12 mouse cellular contexts compared by ENCODE assay signal in genomic region chr6:31339948-31340250, GRCm38 (mm10). TPM values are rescaled to one million over a fixed set of nuclear protein-coding genes. Genes with fewer than 3 reads are reported as not detected.
DNase-seq lines count a peak whose midpoint lies in the region; ATAC-seq and TF ChIP-seq lines count a peak whose summit lies in the region.
"Had no signal": no experiment of that assay in that cellular context is flagged by ENCODE, and none has a peak within 500 bp of the region (broad histone marks: within the 10 kb centered on the region; RNA-seq: fewer than 3 reads in every experiment).

No protein-coding gene starts in this region.

- no peaks in the 10 kb centered on the region for H3K79me2 ChIP-seq in MEL (ENCODE audit: control insufficient read depth, insufficient read depth, low read length, poor library complexity)

- no peaks in the 10 kb centered on the region for H3K4me1 ChIP-seq in embryonic facial prominence, embryonic 14.5 days (ENCODE audit: control insufficient read depth, insufficient read depth, low read length)
- H3K4me1 ChIP-seq in embryonic facial prominence, embryonic 10.5 days: peaks cover 9% of the 10 kb centered on the region
- H3K4me1 ChIP-seq in hindbrain, embryonic 15.5 days (replicated peaks): peaks cover 12% of the 10 kb centered on the region
- no peaks in the 10 kb centered on the region for H3K4me1 ChIP-seq in hindbrain, embryonic 10.5 days (replicated peaks)
- no peaks in the 10 kb centered on the region for H3K4me1 ChIP-seq in MEL (ENCODE audit: control insufficient read depth in 1 of 2, insufficient read depth in 2 of 2, low read length in 2 of 2)
- 0 out of 2 replicates have a peak, but pooled peaks cover 7% of the 10 kb centered on the region for H3K4me1 ChIP-seq in intestine, embryonic 15.5 days (replicated peaks)
- H3K4me1 ChIP-seq: kidney, embryonic 15.5 days; liver, embryonic 12.5 days had no signal

- H3K9ac ChIP-seq in embryonic facial prominence, embryonic 14.5 days (ENCODE audit: low read depth, low read length): no peak overlapping the region
- H3K9ac ChIP-seq in hindbrain, embryonic 15.5 days: no peak overlapping the region
- H3K9ac ChIP-seq in MEL (ENCODE audit: control insufficient read depth, low read depth, low read length, poor library complexity, severe bottlenecking): no peak overlapping the region
- no peak overlapping the region for H3K9ac ChIP-seq in intestine, embryonic 15.5 days
- H3K9ac ChIP-seq: kidney, embryonic 15.5 days; liver, embryonic 12.5 days had no signal

- no peak overlapping the region for H3K4me3 ChIP-seq in embryonic facial prominence, embryonic 14.5 days (ENCODE audit: low read depth, low read length)
- H3K4me3 ChIP-seq in embryonic facial prominence, embryonic 10.5 days: no peak overlapping the region
- no peak overlapping the region for H3K4me3 ChIP-seq in hindbrain, embryonic 15.5 days
- no peak overlapping the region for H3K4me3 ChIP-seq in hindbrain, embryonic 10.5 days
- no peak overlapping the region for H3K4me3 ChIP-seq in MEL (ENCODE audit: control insufficient read depth in 1 of 2, insufficient read depth in 1 of 2, low read depth in 2 of 2, low read length in 2 of 2)
- H3K4me3 ChIP-seq in intestine, embryonic 15.5 days (replicated peaks): no peak overlapping the region
- H3K4me3 ChIP-seq: kidney, embryonic 15.5 days; liver, embryonic 12.5 days had no signal

- no peak overlapping the region for H3K4me2 ChIP-seq in embryonic facial prominence, embryonic 14.5 days (ENCODE audit: low read depth, low read length)
- H3K4me2 ChIP-seq in hindbrain, embryonic 15.5 days: no peak overlapping the region
- H3K4me2 ChIP-seq in intestine, embryonic 15.5 days (replicated peaks): no peak overlapping the region
- H3K4me2 ChIP-seq: kidney, embryonic 15.5 days; liver, embryonic 12.5 days had no signal

- no peak for TF ChIP-seq EP300 in MEL (IDR thresholded peaks at IDR 0.05; ENCODE audit: low read depth in 1 of 2, low read length in 2 of 2)

- no peak for TF ChIP-seq RAD21 in MEL (IDR thresholded peaks at IDR 0.05; ENCODE audit: low read depth, low read length)

- ATAC-seq in embryonic facial prominence, embryonic 14.5 days (ENCODE audit: low read depth): no peak
- no peak for ATAC-seq in hindbrain, embryonic 15.5 days (ENCODE audit: low FRiP score, low read depth)
- ATAC-seq in megakaryocyte progenitor cell, adult 5-6 weeks (replicated peaks; ENCODE audit: poor library complexity): no peak
- ATAC-seq in intestine, embryonic 15.5 days: no peak
- ATAC-seq: liver, embryonic 12.5 days had no signal

- H3K9me3 ChIP-seq in embryonic facial prominence, embryonic 14.5 days (ENCODE audit: control insufficient read depth, low read length): no peaks in the 10 kb centered on the region
- no peaks in the 10 kb centered on the region for H3K9me3 ChIP-seq in embryonic facial prominence, embryonic 10.5 days
- H3K9me3 ChIP-seq in hindbrain, embryonic 15.5 days: no peaks in the 10 kb centered on the region
- no peaks in the 10 kb centered on the region for H3K9me3 ChIP-seq in hindbrain, embryonic 10.5 days
- no peaks in the 10 kb centered on the region for H3K9me3 ChIP-seq in MEL (replicated peaks; ENCODE audit: insufficient read depth, low read length)
- H3K9me3 ChIP-seq in intestine, embryonic 15.5 days: no peaks in the 10 kb centered on the region
- H3K9me3 ChIP-seq: G1E; kidney, embryonic 15.5 days; liver, embryonic 12.5 days had no signal

- TF ChIP-seq CTCF in MEL (IDR thresholded peaks at IDR 0.05 in 2 of 3, conservative IDR thresholded peaks at IDR 0.05 in 1 of 3; ENCODE audit: control insufficient read depth in 1 of 3, insufficient read depth in 1 of 3, low read depth in 2 of 3, low read length in 3 of 3, poor library complexity in 1 of 3, severe bottlenecking in 1 of 3): no peak

- H3K36me3 ChIP-seq in embryonic facial prominence, embryonic 14.5 days (ENCODE audit: control insufficient read depth, insufficient read depth, low read length): no peaks in the 10 kb centered on the region
- no peaks in the 10 kb centered on the region for H3K36me3 ChIP-seq in embryonic facial prominence, embryonic 10.5 days (replicated peaks)
- H3K36me3 ChIP-seq in hindbrain, embryonic 15.5 days: no peaks in the 10 kb centered on the region
- no peaks in the 10 kb centered on the region for H3K36me3 ChIP-seq in hindbrain, embryonic 10.5 days
- no peaks in the 10 kb centered on the region; a peak in 1 of 4 replicates for H3K36me3 ChIP-seq in MEL (ENCODE audit: control insufficient read depth in 1 of 2, insufficient read depth in 2 of 2, low read length in 2 of 2)
- no peaks in the 10 kb centered on the region for H3K36me3 ChIP-seq in intestine, embryonic 15.5 days
- H3K36me3 ChIP-seq: G1E; kidney, embryonic 15.5 days; liver, embryonic 12.5 days had no signal

- no peaks in the 10 kb centered on the region for H3K27me3 ChIP-seq in embryonic facial prominence, embryonic 14.5 days (replicated peaks; ENCODE audit: control insufficient read depth, insufficient read depth, low read length)
- H3K27me3 ChIP-seq in embryonic facial prominence, embryonic 10.5 days (replicated peaks; ENCODE audit: low read depth, poor library complexity, severe bottlenecking): no peaks in the 10 kb centered on the region
- H3K27me3 ChIP-seq in hindbrain, embryonic 15.5 days: no peaks in the 10 kb centered on the region
- no peaks in the 10 kb centered on the region for H3K27me3 ChIP-seq in hindbrain, embryonic 10.5 days (ENCODE audit: insufficient read depth, poor library complexity, severe bottlenecking)
- H3K27me3 ChIP-seq in MEL (ENCODE audit: control insufficient read depth in 1 of 2, insufficient read depth in 2 of 2, low read length in 2 of 2): no peaks in the 10 kb centered on the region; a peak in 1 of 4 replicates
- no peaks in the 10 kb centered on the region for H3K27me3 ChIP-seq in intestine, embryonic 15.5 days (replicated peaks)
- H3K27me3 ChIP-seq: kidney, embryonic 15.5 days had no signal

- DNase-seq in embryonic facial prominence, embryonic 14.5 days (ENCODE audit: low spot score): peak; percentile 41
- no peak for DNase-seq in embryonic facial prominence, embryonic 10.5 days (ENCODE audit: low spot score)
- DNase-seq in hindbrain, embryonic 10.5 days (ENCODE audit: low spot score): no peak
- peak; percentile 26 for DNase-seq in MEL (ENCODE audit: low read depth, low spot score)
- peak; percentile 30 for DNase-seq in layer of hippocampus, adult 9-11 months
- DNase-seq: adrenal gland, adult 2 months had no signal

- no peak for TF ChIP-seq POLR2A in MEL (IDR thresholded peaks at IDR 0.05; ENCODE audit: control insufficient read depth in 1 of 2, insufficient read depth in 1 of 2, low read depth in 1 of 2, low read length in 2 of 2, poor library complexity in 1 of 2)

- 19% methylated on average over 1 of the region's 1 CpGs for WGBS in embryonic facial prominence, embryonic 14.5 days
- WGBS in embryonic facial prominence, embryonic 10.5 days: 58% methylated on average over 1 of the region's 1 CpGs
- WGBS in hindbrain, embryonic 15.5 days: 39% methylated on average over 1 of the region's 1 CpGs
- WGBS in hindbrain, embryonic 10.5 days: 49% methylated on average over 1 of the region's 1 CpGs
- WGBS in intestine, embryonic 15.5 days: 13% methylated on average over 1 of the region's 1 CpGs

- no peak overlapping the region for H3K27ac ChIP-seq in embryonic facial prominence, embryonic 14.5 days (replicated peaks; ENCODE audit: low read depth, low read length)
- H3K27ac ChIP-seq in embryonic facial prominence, embryonic 10.5 days (replicated peaks): no peak overlapping the region
- H3K27ac ChIP-seq in hindbrain, embryonic 15.5 days (replicated peaks): peak overlapping the region; percentile 68
- H3K27ac ChIP-seq in hindbrain, embryonic 10.5 days: no peak overlapping the region
- no peak overlapping the region for H3K27ac ChIP-seq in MEL (ENCODE audit: control insufficient read depth, low read depth, low read length)
- no peak overlapping the region for H3K27ac ChIP-seq in intestine, embryonic 15.5 days
- H3K27ac ChIP-seq: kidney, embryonic 15.5 days; liver, embryonic 12.5 days had no signal

TF ChIP-seq in MEL, 35 proteins besides CTCF, POLR2A, EP300 and RAD21 (continues in another document):
- TF ChIP-seq POLR2AphosphoS2 (IDR thresholded peaks at IDR 0.05; ENCODE audit: low read length) (no peak), ZC3H11A (IDR thresholded peaks at IDR 0.05; ENCODE audit: low read depth, low read length) (no peak), BHLHE40 (IDR thresholded peaks at IDR 0.05; ENCODE audit: borderline replicate concordance, low read depth, low read length) (no peak), MAX (IDR thresholded peaks at IDR 0.05; ENCODE audit: low read length) (peak; percentile 18; the same call in 1 of the 2 replicates), MXI1 (IDR thresholded peaks at IDR 0.05; ENCODE audit: low read depth, low read length) (no peak), SIN3A (IDR thresholded peaks at IDR 0.05; ENCODE audit: low read length) (no peak), USF2 (IDR thresholded peaks at IDR 0.05; ENCODE audit: borderline replicate concordance in 1 of 2, insufficient read depth in 1 of 2, low read depth in 1 of 2, low read length in 2 of 2) (0 out of 4 replicates have a peak, but pooled peaks of 1 of the 2 experiments have one; percentile 26), CHD1 (IDR thresholded peaks at IDR 0.05; ENCODE audit: low read depth, low read length) (no peak), TAL1 (IDR thresholded peaks at IDR 0.05; ENCODE audit: low read length) (no peak), MEF2A (IDR thresholded peaks at IDR 0.05; ENCODE audit: extremely low read depth, insufficient replicate concordance, low read depth, low read length, poor library complexity, severe bottlenecking) (no peak), E2F4 (IDR thresholded peaks at IDR 0.05; ENCODE audit: borderline replicate concordance, low read depth, low read length) (no peak), MAFK (IDR thresholded peaks at IDR 0.05; ENCODE audit: borderline replicate concordance, low read depth, low read length) (no peak), POLR2AphosphoS5 (IDR thresholded peaks at IDR 0.05; ENCODE audit: borderline replicate concordance, low read depth, low read length) (no peak)

RNA-seq across cellular contexts. Expression of gene Mkln1, which starts 58.6 kb away (rescaled TPM):
- 155 and 165 TPM in 2 replicates for polyA plus RNA-seq in embryonic facial prominence, embryonic 14.5 days (2014; fragmentation: Nextera tagmentation; extraction: Ambion mirVana)
- 210 and 227 TPM in 2 replicates for polyA plus RNA-seq in embryonic facial prominence, embryonic 10.5 days (2016; fragmentation: Nextera tagmentation; extraction: Ambion mirVana)
- polyA plus RNA-seq in hindbrain, embryonic 15.5 days (2015; fragmentation: Nextera tagmentation; extraction: Ambion mirVana): 120 and 129 TPM in 2 replicates
- polyA plus RNA-seq in hindbrain, embryonic 10.5 days (2016; fragmentation: Nextera tagmentation; extraction: Ambion mirVana): 201 and 212 TPM in 2 replicates
- 126 and 135 TPM in 2 replicates for total RNA-seq in MEL (2012; rRNA removed)
- 100 to 1,000 TPM; 115 to 187 TPM for polyA plus RNA-seq in MEL (2012; ENCODE audit: insufficient read depth in 1 of 2, insufficient read length in 2 of 2, low read depth in 1 of 2, low replicate concordance in 2 of 2, missing spikeins in 1 of 2)
- total RNA-seq in megakaryocyte progenitor cell, adult 5-6 weeks (2015): 131 and 135 TPM in 2 replicates
- total RNA-seq in megakaryocyte progenitor cell, adult 5-6 weeks (2017): 142 and 172 TPM in 2 replicates
- polyA plus RNA-seq in intestine, embryonic 15.5 days (2015; fragmentation: Nextera tagmentation; extraction: Ambion mirVana): 157 and 178 TPM in 2 replicates

Comparison
In these comparisons a context has a peak if more than half of its experiments do, and no peak if none do; other contexts are left out.
1. DNase-seq: peak in embryonic facial prominence, embryonic 14.5 days (single experiment), MEL (single experiment) and layer of hippocampus, adult 9-11 months (single experiment); none in embryonic facial prominence, embryonic 10.5 days (single experiment) and hindbrain, embryonic 10.5 days (single experiment).